Mouse (Mus musculus) liver (tissue): Measurements from ENCODE around the gene Lnx1.

Experiments
- DNase-seq: peaks from one replicate; pipeline ENCODE4 v3.0.0-alpha.2; 2020; ENCODE audit warnings: mixed read lengths

Lnx1 gene

GRCm38 (mm10) chr5:74647584-74647984 is 55.1 kb downstream of the Lnx1 start:
- no peak for DNase-seq

GRCm38 (mm10) chr5:74642291-74642690 is 60.4 kb downstream of the Lnx1 start:
- DNase-seq: no peak

- no peak for DNase-seq
Measured at GRCm38 (mm10) chr5:74641000-74641399, 61.7 kb downstream of the Lnx1 start.

GRCm38 (mm10) chr5:74640504-74640903 is 62.2 kb downstream of the Lnx1 start:
- no peak for DNase-seq

- DNase-seq: no peak
Measured at GRCm38 (mm10) chr5:74639516-74639915, 63.2 kb downstream of the Lnx1 start.

GRCm38 (mm10) chr5:74634391-74634790 is 68.3 kb downstream of the Lnx1 start:
- no peak for DNase-seq

- DNase-seq: no peak
Measured at GRCm38 (mm10) chr5:74633453-74633852, 69.3 kb downstream of the Lnx1 start.

- DNase-seq: no peak
Measured at GRCm38 (mm10) chr5:74632369-74633114, 70.2 kb downstream of the Lnx1 start.

GRCm38 (mm10) chr5:74628001-74628400 is 74.7 kb downstream of the Lnx1 start:
- no peak for DNase-seq

- DNase-seq: no peak
Measured at GRCm38 (mm10) chr5:74624385-74624784, 78.3 kb downstream of the Lnx1 start.

- DNase-seq: no peak
Measured at GRCm38 (mm10) chr5:74623316-74624000, 79.3 kb downstream of the Lnx1 start.

GRCm38 (mm10) chr5:74621691-74622470 is 80.8 kb downstream of the Lnx1 start:
- DNase-seq: no peak

GRCm38 (mm10) chr5:74618573-74619059 is 84.1 kb downstream of the Lnx1 start:
- no peak for DNase-seq

- DNase-seq: no peak
Measured at GRCm38 (mm10) chr5:74617816-74618572, 84.7 kb downstream of the Lnx1 start.

- DNase-seq: no peak
Measured at GRCm38 (mm10) chr5:74613491-74614151, 89.1 kb downstream of the Lnx1 start.

GRCm38 (mm10) chr5:74612713-74613112 is 90.0 kb downstream of the Lnx1 start:
- DNase-seq: no peak

GRCm38 (mm10) chr5:74610511-74610910 is 92.2 kb downstream of the Lnx1 start:
- DNase-seq: no peak

- DNase-seq: no peak
Measured at GRCm38 (mm10) chr5:74606213-74606612, 96.5 kb downstream of the Lnx1 start.

- DNase-seq: no peak
Measured at GRCm38 (mm10) chr5:74603306-74603705, 99.4 kb downstream of the Lnx1 start.

- DNase-seq: no peak
Measured at GRCm38 (mm10) chr5:74602371-74602770, 100.3 kb downstream of the Lnx1 start.

GRCm38 (mm10) chr5:74601965-74602364 is 100.7 kb downstream of the Lnx1 start:
- no peak for DNase-seq

GRCm38 (mm10) chr5:74601171-74601570 is 101.5 kb downstream of the Lnx1 start:
- DNase-seq: no peak
